Mouse (Mus musculus): ENCODE results near the gene Pxk.
"Not testable (repeated sequence)": the region's sequence is repeated elsewhere in the genome, so short reads cannot be mapped to it uniquely, and the experiment has no call there.

Pxk gene

GRCm38 (mm10) chr14:8099561-8100021 lies 1.6 kb downstream of the Pxk start:
- in situ Hi-C loops (cut with MboI; ENCODE audit: low sequenced_read_pairs), result loop anchor here (5.0 to 25.0 kb wide), 2 partner anchors 43 to 238 kb away; no protein-coding TSS in a partner anchor

GRCm38 (mm10) chr14:8101886-8102285 lies 3.9 kb downstream of the Pxk start:
- in situ Hi-C loops (cut with MboI; ENCODE audit: low sequenced_read_pairs), result loop anchor here (5.0 kb wide), 1 partner anchor 40 kb away; no protein-coding TSS in a partner anchor

- in situ Hi-C loops (cut with MboI; ENCODE audit: low sequenced_read_pairs), result loop anchor here (5.0 kb wide), 1 partner anchor 40 kb away; no protein-coding TSS in a partner anchor
Measured at GRCm38 (mm10) chr14:8102676-8103075, 4.7 kb downstream of the Pxk start.

- in situ Hi-C loops (cut with MboI; ENCODE audit: low sequenced_read_pairs), result no loop called here
Measured at GRCm38 (mm10) chr14:8108047-8108446, 10.0 kb downstream of the Pxk start.

- in situ Hi-C loops (cut with MboI; ENCODE audit: low sequenced_read_pairs), result no loop called here
Measured at GRCm38 (mm10) chr14:8108976-8109375, 11.0 kb downstream of the Pxk start.

GRCm38 (mm10) chr14:8111545-8111944 lies 13.5 kb downstream of the Pxk start:
- in situ Hi-C loops (cut with MboI; ENCODE audit: low sequenced_read_pairs), result no loop called here

GRCm38 (mm10) chr14:8112036-8112435 lies 14.0 kb downstream of the Pxk start:
- in situ Hi-C loops (cut with MboI; ENCODE audit: low sequenced_read_pairs), result no loop called here

GRCm38 (mm10) chr14:8113616-8114015 lies 15.6 kb downstream of the Pxk start:
- in situ Hi-C loops (cut with MboI; ENCODE audit: low sequenced_read_pairs), result no loop called here

GRCm38 (mm10) chr14:8114306-8114705 lies 16.3 kb downstream of the Pxk start:
- in situ Hi-C loops (cut with MboI; ENCODE audit: low sequenced_read_pairs), result no loop called here

- in situ Hi-C loops (cut with MboI; ENCODE audit: low sequenced_read_pairs), result no loop called here
Measured at GRCm38 (mm10) chr14:8114756-8115155, 16.7 kb downstream of the Pxk start.

- in situ Hi-C loops (cut with MboI; ENCODE audit: low sequenced_read_pairs), result no loop called here
Measured at GRCm38 (mm10) chr14:8115772-8116171, 17.8 kb downstream of the Pxk start.

GRCm38 (mm10) chr14:8117371-8117770 lies 19.4 kb downstream of the Pxk start:
- in situ Hi-C loops (cut with MboI; ENCODE audit: low sequenced_read_pairs), result no loop called here

- in situ Hi-C loops (cut with MboI; ENCODE audit: low sequenced_read_pairs), result no loop called here
Measured at GRCm38 (mm10) chr14:8119454-8119853, 21.4 kb downstream of the Pxk start.

- in situ Hi-C loops (cut with MboI; ENCODE audit: low sequenced_read_pairs), result no loop called here
Measured at GRCm38 (mm10) chr14:8119904-8120303, 21.9 kb downstream of the Pxk start.

- in situ Hi-C loops (cut with MboI; ENCODE audit: low sequenced_read_pairs), result no loop called here
Measured at GRCm38 (mm10) chr14:8123141-8123540, 25.1 kb downstream of the Pxk start.

- in situ Hi-C loops (cut with MboI; ENCODE audit: low sequenced_read_pairs), result not testable (repeated sequence)
Measured at GRCm38 (mm10) chr14:8123611-8124010, 25.6 kb downstream of the Pxk start.

GRCm38 (mm10) chr14:8124046-8124881 lies 26.3 kb downstream of the Pxk start:
- in situ Hi-C loops (cut with MboI; ENCODE audit: low sequenced_read_pairs), result no loop called here

GRCm38 (mm10) chr14:8127971-8128370 lies 30.0 kb downstream of the Pxk start:
- in situ Hi-C loops (cut with MboI; ENCODE audit: low sequenced_read_pairs), result no loop called here

GRCm38 (mm10) chr14:8132789-8133188 lies 34.8 kb downstream of the Pxk start:
- in situ Hi-C loops (cut with MboI; ENCODE audit: low sequenced_read_pairs), result no loop called here

- in situ Hi-C loops (cut with MboI; ENCODE audit: low sequenced_read_pairs), result no loop called here
Measured at GRCm38 (mm10) chr14:8134234-8134633, 36.2 kb downstream of the Pxk start.

- in situ Hi-C loops (cut with MboI; ENCODE audit: low sequenced_read_pairs), result no loop called here
Measured at GRCm38 (mm10) chr14:8135130-8135529, 37.1 kb downstream of the Pxk start.
